Mouse (Mus musculus): ENCODE results near the gene Exosc5. TPM values are rescaled to one million over a fixed set of nuclear protein-coding genes. Genes with fewer than 3 reads are reported as not detected.

Gene Exosc5
- 41.8 and 45.1 TPM in 2 replicates for polyA plus RNA-seq (2015; fragmentation: Nextera tagmentation; extraction: Ambion mirVana)

GRCm38 (mm10) chr7:25658657-25659472 is at the start of gene Exosc5, which contains the start of gene Bckdha:
TSS of gene Exosc5 (plus strand) at chr7:25659164.
TSS of gene Bckdha (minus strand) at chr7:25658981.
- Histone ChIP-seq H3K4me3 (peak within 1 kb of the TSS; percentile 58), H3K36me3 (peaks cover 11% of the 10 kb centered on the region), H3K4me2 (peak within 1 kb of the TSS; percentile 93), H3K9ac (peak within 1 kb of the TSS; percentile 73), H3K4me1 (replicated peaks) (peaks cover 36% of the 10 kb centered on the region), H3K9me3 (no peaks in the 10 kb centered on the region), H3K27me3 (no peaks in the 10 kb centered on the region), H3K27ac (replicated peaks) (peak within 1 kb of the TSS; percentile 69)
- ATAC-seq (ENCODE audit: low read depth) = peak; percentile 99
- WGBS = under 1% methylated on average over 50 of the region's 50 CpGs

DNA sequence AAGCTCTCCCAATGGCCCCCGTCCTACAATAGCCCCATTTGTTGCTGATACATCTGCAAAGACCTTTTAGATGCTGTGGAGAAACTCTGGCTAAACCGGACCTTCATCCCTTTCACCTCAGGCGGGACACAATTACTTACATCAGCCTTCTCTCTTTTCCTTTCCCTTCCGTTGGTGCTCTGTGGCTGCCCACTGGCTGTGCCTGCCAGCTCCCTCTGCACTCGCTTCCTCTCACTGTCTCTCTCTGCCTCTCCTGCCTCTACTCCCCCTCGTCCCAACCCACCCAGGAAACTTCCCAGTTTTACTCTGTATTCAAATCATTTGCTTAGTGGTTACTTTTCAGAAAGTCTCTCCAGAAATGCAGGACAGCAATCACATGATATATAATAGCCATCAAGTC is 48.9 kb upstream of the Exosc5 start:
- H3K9ac ChIP-seq = no peak overlapping the region
- H3K27ac ChIP-seq (replicated peaks) = no peak overlapping the region
- no peak for ATAC-seq (ENCODE audit: low read depth)
- H3K36me3 ChIP-seq = no peaks in the 10 kb centered on the region
- WGBS = 54% methylated on average over 6 of the region's 6 CpGs
- no peaks in the 10 kb centered on the region for H3K4me1 ChIP-seq (replicated peaks)
- H3K27me3 ChIP-seq = no peaks in the 10 kb centered on the region
- no peak overlapping the region for H3K4me2 ChIP-seq
- H3K9me3 ChIP-seq = 0 out of 2 replicates have a peak, but pooled peaks cover 4% of the 10 kb centered on the region
- H3K4me3 ChIP-seq = no peak overlapping the region

- H3K9me3 ChIP-seq = 0 out of 2 replicates have a peak, but pooled peaks cover 4% of the 10 kb centered on the region
- ATAC-seq (ENCODE audit: low read depth) = no peak
- 60% methylated on average over 7 of the region's 7 CpGs for WGBS
- no peak overlapping the region for H3K4me2 ChIP-seq
- no peak overlapping the region for H3K9ac ChIP-seq
- no peaks in the 10 kb centered on the region for H3K27me3 ChIP-seq
- H3K27ac ChIP-seq (replicated peaks) = no peak overlapping the region
- no peak overlapping the region for H3K4me3 ChIP-seq
- no peaks in the 10 kb centered on the region for H3K4me1 ChIP-seq (replicated peaks)
- H3K36me3 ChIP-seq = no peaks in the 10 kb centered on the region
Measured at GRCm38 (mm10) chr7:25611501-25611900, 47.5 kb upstream of the Exosc5 start.

GRCm38 (mm10) chr7:25614086-25614485 is 44.9 kb upstream of the Exosc5 start:
- Histone ChIP-seq H3K27ac (replicated peaks) (no peak overlapping the region), H3K4me3 (no peak overlapping the region), H3K4me2 (no peak overlapping the region), H3K4me1 (replicated peaks) (0 out of 2 replicates have a peak, but pooled peaks cover 3% of the 10 kb centered on the region), H3K9ac (no peak overlapping the region), H3K27me3 (no peaks in the 10 kb centered on the region), H3K36me3 (no peaks in the 10 kb centered on the region), H3K9me3 (no peaks in the 10 kb centered on the region)
- ATAC-seq (ENCODE audit: low read depth) = no peak
- WGBS = 91% methylated on average over 5 of the region's 5 CpGs

DNA sequence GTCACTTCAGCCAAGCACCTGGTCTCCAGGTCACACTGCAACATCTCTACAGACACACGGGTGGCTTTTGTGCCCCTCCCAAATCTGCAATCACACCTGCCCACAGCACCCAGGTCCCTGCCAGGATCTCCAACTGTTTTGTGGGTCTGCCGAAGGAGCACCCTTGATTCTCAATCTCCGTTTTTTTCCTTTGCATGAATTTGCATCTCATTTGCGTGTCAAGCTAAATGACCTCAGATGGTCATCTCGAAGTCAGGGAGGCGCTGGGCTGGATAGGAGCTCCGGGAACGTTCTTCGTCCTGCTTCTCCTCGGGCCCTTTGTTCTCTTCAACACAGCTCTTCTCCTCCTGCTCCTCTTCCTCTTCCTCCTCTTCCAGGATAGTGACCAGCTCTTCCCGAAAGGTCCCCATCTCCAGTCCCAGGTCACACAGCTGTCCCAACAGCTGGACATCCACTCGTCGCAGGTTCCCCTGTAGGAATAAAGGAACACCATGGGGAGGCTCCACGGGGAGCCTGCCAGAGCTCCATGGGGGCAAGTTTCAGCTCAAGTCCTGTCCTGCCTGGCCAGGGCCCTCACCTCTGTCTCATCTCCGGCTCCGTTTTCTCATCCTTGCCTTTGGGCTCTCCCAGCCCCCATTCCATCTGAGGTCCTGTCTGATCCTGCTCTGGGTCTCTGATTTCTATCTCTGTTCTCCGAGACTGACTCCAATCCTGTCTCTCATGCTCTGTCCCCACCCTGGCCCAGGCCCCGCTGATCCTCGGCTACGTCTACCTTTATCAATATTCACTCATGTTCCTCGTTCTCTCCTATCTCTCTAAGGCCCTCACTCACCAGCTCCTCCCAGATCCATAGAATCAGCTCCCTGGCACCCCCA is 43.9 kb upstream of the Exosc5 start:
- H3K4me1 ChIP-seq (replicated peaks) = peaks cover 10% of the 10 kb centered on the region
- 76% methylated on average over 21 of the region's 21 CpGs for WGBS
- no peak for ATAC-seq (ENCODE audit: low read depth)

GRCm38 (mm10) chr7:25615706-25616011 is 43.3 kb upstream of the Exosc5 start, which contains the start of gene Erich4:
TSS of gene Erich4 (minus strand) at chr7:25615892.
- ATAC-seq (ENCODE audit: low read depth) = no peak
- Histone ChIP-seq H3K36me3 (no peaks in the 10 kb centered on the region), H3K27me3 (no peaks in the 10 kb centered on the region), H3K27ac (replicated peaks) (no peak within 1 kb of the TSS), H3K4me1 (replicated peaks) (peaks cover 12% of the 10 kb centered on the region), H3K4me3 (no peak within 1 kb of the TSS), H3K4me2 (no peak within 1 kb of the TSS), H3K9ac (no peak within 1 kb of the TSS), H3K9me3 (no peaks in the 10 kb centered on the region)
- 94% methylated on average over 5 of the region's 5 CpGs for WGBS

More for the DNA sequence above, 43.9 kb upstream of the Exosc5 start:
- Histone ChIP-seq H3K36me3 (no peaks in the 10 kb centered on the region), H3K27ac (replicated peaks) (no peak overlapping the region), H3K9me3 (no peaks in the 10 kb centered on the region), H3K4me3 (no peak overlapping the region), H3K27me3 (no peaks in the 10 kb centered on the region), H3K9ac (no peak overlapping the region), H3K4me2 (no peak overlapping the region)

GRCm38 (mm10) chr7:25617376-25618160 is 41.4 kb upstream of the Exosc5 start:
- no peaks in the 10 kb centered on the region for H3K27me3 ChIP-seq
- H3K4me2 ChIP-seq = no peak overlapping the region
- H3K27ac ChIP-seq (replicated peaks) = no peak overlapping the region
- peaks cover 15% of the 10 kb centered on the region for H3K36me3 ChIP-seq
- H3K4me3 ChIP-seq = no peak overlapping the region
- H3K9ac ChIP-seq = no peak overlapping the region
- no peaks in the 10 kb centered on the region for H3K9me3 ChIP-seq
- ATAC-seq (ENCODE audit: low read depth) = no peak
- peaks cover 12% of the 10 kb centered on the region for H3K4me1 ChIP-seq (replicated peaks)
- 82% methylated on average over 10 of the region's 10 CpGs for WGBS

DNA sequence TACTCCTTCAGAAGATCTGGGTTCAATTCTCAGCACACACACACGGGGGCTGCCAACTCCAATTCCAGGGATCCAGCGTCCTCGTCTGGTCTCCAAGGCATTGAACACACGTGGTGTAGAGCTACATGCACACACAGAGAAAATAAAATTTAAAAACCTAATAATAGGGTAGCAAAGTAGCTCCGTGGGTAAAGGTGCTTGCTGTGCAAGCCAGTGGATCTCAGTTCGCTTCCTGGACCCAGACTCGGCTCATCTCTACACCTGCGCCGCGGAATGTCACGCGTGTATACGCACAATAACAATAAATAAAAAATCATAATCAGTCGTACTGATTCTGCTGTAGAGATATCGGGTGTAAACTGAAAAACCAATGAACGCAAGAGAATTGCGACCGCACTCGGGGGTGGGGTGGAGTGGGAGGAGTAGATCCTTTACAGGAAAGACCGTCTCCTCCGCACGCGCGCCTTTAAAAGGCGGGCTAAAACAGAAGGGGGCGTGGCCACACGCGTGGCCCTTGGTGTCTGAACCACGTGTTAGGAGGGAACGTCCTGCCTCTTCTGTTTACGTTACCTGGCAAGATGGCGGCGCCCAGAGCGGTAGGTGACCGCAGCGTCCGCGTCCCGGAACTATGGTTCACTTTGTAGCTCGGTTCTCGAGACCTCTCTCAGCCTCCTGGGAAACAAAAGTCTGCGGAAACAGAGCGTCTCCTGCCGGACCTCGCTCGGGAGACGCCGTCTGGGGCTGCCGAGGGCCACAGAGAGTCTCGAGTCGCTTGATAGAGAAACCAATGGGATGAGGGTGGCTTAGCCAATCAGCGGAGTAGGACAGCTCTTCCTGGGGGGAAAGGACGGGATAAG is 39.9 kb upstream of the Exosc5 start, which contains the start of gene Dmac2:
Gene Dmac2, plus strand, starts transcription at position 550 of the 857 bp plus-strand sequence.
- peaks cover 12% of the 10 kb centered on the region for H3K4me1 ChIP-seq (replicated peaks)
- peaks cover 29% of the 10 kb centered on the region for H3K36me3 ChIP-seq
- H3K4me2 ChIP-seq = peak within 1 kb of the TSS; percentile 66
- H3K9me3 ChIP-seq = no peaks in the 10 kb centered on the region
- H3K27me3 ChIP-seq = no peaks in the 10 kb centered on the region
- H3K27ac ChIP-seq (replicated peaks) = no peak within 1 kb of the TSS
- peak; percentile 94 for ATAC-seq (ENCODE audit: low read depth)
- WGBS = 2% methylated on average over 53 of the region's 53 CpGs
- H3K4me3 ChIP-seq = peak within 1 kb of the TSS; percentile 62
- H3K9ac ChIP-seq = peak within 1 kb of the TSS; percentile 67

DNA sequence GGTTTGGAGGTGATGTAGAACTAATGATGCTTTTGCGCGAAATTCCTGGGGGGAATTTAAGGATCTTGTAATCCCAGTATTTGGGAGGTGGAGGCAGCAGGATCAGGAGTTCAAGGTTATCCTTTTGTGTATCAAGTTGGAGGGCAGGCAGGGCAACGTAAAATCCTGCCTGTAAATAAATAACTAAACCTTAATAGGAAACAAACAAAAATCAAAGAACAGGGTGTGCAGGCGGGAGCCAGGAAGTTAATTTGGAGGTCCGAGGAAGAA is 39.3 kb upstream of the Exosc5 start:
- no peak for ATAC-seq (ENCODE audit: low read depth)
- H3K4me2 ChIP-seq = peak overlapping the region; percentile 66
- no peak overlapping the region for H3K27ac ChIP-seq (replicated peaks)
- peak overlapping the region; percentile 67 for H3K9ac ChIP-seq
- peaks cover 34% of the 10 kb centered on the region for H3K36me3 ChIP-seq
- H3K27me3 ChIP-seq = no peaks in the 10 kb centered on the region
- no peaks in the 10 kb centered on the region for H3K9me3 ChIP-seq
- H3K4me1 ChIP-seq (replicated peaks) = peaks cover 12% of the 10 kb centered on the region
- peak overlapping the region; percentile 62 for H3K4me3 ChIP-seq
- 18% methylated on average over 5 of the region's 5 CpGs for WGBS

- no peak overlapping the region for H3K9ac ChIP-seq
- peaks cover 39% of the 10 kb centered on the region for H3K36me3 ChIP-seq
- peaks cover 12% of the 10 kb centered on the region for H3K4me1 ChIP-seq (replicated peaks)
- peak overlapping the region; percentile 66 for H3K4me2 ChIP-seq
- H3K27ac ChIP-seq (replicated peaks) = no peak overlapping the region
- H3K9me3 ChIP-seq = no peaks in the 10 kb centered on the region
- H3K4me3 ChIP-seq = peak overlapping the region; percentile 62
- no peak for ATAC-seq (ENCODE audit: low read depth)
- WGBS = 92% methylated on average over 5 of the region's 5 CpGs
- no peaks in the 10 kb centered on the region for H3K27me3 ChIP-seq
Measured at GRCm38 (mm10) chr7:25620101-25620500, 38.9 kb upstream of the Exosc5 start.

- peaks cover 12% of the 10 kb centered on the region for H3K4me1 ChIP-seq (replicated peaks)
- H3K4me2 ChIP-seq = no peak overlapping the region
- H3K9ac ChIP-seq = no peak overlapping the region
- H3K9me3 ChIP-seq = no peaks in the 10 kb centered on the region
- peaks cover 45% of the 10 kb centered on the region for H3K36me3 ChIP-seq
- no peak overlapping the region for H3K27ac ChIP-seq (replicated peaks)
- WGBS = 92% methylated on average over 11 of the region's 11 CpGs
- no peak overlapping the region for H3K4me3 ChIP-seq
- ATAC-seq (ENCODE audit: low read depth) = no peak
- no peaks in the 10 kb centered on the region for H3K27me3 ChIP-seq
Measured at GRCm38 (mm10) chr7:25620751-25621150, 38.2 kb upstream of the Exosc5 start.

Data from neural tube, embryonic 13.5 days (tissue).